Mouse (Mus musculus) retina, postnatal 1 day (tissue): ENCODE results near the gene Tubb3.
"Not testable (repeated sequence)": the region's sequence is repeated elsewhere in the genome, so short reads cannot be mapped to it uniquely, and the experiment has no call there.

Experiments used
- DNase-seq: peaks from one replicate; pipeline ENCODE4 v3.0.0-alpha.2; 2012

The Tubb3 gene

GRCm38 (mm10) chr8:123414255-123414654, 3.0 kb downstream of the Tubb3 start:
- DNase-seq: no peak

- not testable (repeated sequence) for DNase-seq
Measured at GRCm38 (mm10) chr8:123414997-123415696, 3.9 kb downstream of the Tubb3 start.

- peak; percentile 53 for DNase-seq
Measured at GRCm38 (mm10) chr8:123415967-123416943, 5.0 kb downstream of the Tubb3 start.

DNA sequence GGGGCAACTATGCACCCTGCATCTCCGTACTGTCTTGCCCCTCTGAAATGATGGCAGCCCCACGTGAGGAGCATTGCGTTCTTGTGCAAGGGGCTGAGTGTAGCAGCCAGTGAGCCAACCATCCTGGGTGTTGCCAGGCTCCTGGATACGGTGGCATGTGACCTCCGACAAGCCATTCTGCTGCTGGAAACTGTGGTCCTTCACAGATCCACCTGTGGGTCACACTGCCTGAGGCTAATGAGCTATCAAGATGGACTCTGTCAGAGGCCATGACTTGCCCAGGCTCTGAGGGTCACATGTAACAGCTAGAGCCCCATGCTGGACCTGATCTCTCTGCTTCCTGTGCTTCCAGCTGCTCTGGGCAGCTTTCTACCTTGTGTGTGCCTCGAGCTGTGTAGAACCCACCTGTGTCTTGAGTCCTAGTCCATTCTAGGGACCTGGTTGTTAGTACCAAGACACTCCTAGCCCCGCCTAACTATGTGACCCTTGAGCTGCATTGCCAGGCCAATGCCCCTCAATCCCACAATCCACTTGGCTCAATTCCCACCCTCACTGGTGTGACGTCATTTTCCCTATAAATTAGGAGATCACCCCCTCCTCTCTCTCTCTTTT, 5.8 kb downstream of the Tubb3 start:
- DNase-seq: no peak

DNA sequence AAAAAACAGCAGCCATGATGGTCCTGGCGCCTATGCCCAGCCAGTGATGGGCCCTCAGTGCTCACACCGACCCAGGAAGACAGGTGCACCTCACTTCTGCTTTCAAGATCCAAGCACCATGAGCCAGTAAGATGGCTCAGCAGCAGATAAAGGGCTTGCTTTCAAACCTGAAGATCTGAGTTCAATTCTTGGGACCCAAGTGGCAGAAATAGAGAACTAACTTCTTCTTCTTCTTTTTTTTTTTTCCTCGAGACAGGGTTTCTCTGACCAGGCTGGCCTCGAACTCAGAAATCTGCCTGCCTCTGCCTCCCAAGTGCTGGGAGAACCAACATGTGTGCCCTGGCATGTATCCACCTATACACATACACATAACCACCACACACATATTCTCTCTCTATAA, 8.5 kb downstream of the Tubb3 start:
- DNase-seq: no peak

DNA sequence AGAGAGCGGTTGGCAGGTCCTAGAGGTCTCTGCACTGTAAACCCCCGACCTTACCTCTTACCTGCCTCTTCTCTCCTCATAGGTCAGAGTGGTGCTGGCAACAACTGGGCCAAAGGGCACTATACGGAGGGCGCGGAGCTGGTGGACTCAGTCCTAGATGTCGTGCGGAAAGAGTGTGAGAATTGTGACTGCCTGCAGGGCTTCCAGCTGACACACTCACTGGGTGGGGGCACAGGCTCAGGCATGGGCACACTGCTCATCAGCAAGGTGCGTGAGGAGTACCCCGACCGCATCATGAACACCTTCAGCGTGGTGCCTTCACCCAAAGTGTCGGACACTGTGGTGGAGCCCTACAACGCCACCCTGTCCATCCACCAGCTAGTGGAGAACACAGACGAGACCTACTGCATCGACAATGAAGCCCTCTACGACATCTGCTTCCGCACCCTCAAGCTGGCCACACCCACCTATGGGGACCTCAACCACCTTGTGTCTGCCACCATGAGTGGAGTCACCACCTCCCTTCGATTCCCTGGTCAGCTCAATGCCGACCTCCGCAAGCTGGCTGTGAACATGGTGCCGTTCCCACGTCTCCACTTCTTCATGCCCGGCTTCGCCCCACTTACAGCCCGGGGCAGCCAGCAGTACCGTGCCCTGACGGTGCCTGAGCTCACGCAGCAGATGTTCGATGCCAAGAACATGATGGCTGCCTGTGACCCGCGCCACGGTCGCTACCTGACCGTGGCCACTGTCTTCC, 9.5 kb downstream of the Tubb3 start:
- no peak for DNase-seq

- DNase-seq: no peak
Measured at GRCm38 (mm10) chr8:123421325-123421724, 10.1 kb downstream of the Tubb3 start.

GRCm38 (mm10) chr8:123422056-123422780, 11.0 kb downstream of the Tubb3 start:
- DNase-seq: peak; percentile 85

- DNase-seq: no peak
Measured at GRCm38 (mm10) chr8:123422781-123423159, 11.5 kb downstream of the Tubb3 start.

DNA sequence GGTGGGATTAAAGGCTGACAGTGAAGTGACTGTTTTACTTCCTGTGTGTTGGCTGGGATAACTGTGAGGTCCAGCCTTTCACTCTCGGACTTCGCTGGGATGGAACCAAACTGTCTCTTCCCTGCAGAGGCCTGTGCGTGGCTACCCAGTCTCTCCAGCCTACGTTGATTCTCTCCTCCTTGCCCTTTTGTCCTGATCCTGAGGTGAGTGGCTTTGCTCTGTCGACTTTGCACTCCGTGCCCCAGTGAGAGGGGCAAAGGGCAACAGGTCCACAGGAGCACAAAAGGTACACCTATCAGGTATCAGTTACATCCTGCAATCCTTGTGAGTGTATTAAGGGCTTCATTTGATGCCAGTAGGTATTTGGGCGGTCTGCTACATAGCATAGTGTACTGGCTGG, 12.2 kb downstream of the Tubb3 start, which contains the start of gene Def8:
Gene Def8 (plus strand): TSS at position 87 of the 400 bp plus-strand sequence.
- DNase-seq: no peak

DNA sequence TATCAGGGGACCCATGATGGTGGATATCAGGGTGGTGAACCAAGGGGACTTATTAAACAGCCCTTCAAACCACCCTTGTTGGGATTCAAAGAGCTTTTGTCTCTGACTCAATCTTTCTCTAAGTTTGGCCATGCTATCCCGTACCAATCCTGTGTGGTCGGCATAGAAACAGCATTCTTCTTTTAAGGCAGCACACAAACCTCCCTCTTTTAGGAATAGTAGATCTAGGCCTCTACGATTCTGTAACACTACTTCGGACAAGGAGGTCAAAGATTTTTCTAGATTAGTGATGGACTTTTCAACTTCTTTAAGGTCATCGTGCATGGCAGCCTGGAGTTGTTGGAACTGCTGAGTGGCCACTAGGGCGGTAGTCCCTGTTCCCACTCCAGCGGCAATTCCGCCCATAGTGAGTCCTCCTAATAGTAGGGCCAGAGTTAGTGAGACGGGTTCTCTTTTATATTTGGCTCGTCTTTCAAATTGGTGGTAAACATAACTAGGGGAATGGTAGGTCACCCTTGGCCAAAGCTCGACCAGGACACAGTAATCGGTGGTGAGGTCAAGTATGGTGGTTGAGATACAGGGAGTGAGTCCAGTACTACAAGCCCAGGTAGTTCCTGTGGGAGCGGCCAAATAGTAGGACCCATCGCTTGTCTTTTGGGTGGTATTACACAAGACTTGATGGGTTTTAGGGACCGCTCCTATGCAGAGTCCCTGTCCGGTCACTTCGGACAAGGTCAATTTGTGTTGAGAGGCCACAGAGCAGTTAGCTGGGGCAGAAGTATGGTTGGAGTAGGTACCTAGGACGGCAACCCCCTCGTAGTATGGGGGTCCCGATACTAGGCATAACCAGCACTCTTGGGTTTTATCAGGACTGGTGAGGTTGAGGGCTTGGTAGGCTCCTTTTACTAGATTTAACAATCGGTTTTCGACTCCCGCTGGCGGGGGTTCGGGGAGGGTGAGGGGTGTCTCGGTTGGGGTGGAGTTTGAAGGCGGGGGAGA, 15.6 kb downstream of the Tubb3 start:
- DNase-seq: no peak

DNA sequence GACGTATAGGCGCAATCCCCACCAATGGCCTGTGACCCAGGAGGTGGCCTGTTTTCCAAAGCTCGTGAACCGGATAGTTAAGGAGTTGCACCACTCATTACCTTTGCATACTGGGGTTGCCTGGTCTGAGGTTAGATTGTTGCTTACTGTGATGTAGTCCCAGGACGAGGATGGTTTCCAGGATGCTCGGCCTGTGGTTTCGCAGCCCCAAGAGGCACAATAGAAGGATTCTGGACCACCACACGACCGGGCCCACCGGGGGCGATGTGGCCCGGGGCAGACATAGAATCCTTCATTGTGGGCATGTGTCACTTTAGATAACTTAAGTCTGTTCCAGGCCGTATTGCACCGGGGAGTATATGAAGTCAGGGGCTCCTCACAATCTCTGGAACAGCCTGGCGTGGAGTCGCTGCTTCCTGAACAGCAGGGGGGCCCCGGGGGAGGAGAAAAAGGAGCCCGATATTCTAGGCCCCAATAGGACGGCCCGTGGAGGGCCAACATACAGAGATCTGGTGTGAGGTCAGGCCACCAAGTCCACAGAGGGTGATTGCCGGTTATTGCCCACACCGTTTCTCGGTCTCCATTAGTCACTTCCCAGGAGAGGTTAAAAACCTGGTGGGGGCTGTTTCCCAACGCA, 16.5 kb downstream of the Tubb3 start:
- no peak for DNase-seq

GRCm38 (mm10) chr8:123428343-123428893, 17.2 kb downstream of the Tubb3 start:
- DNase-seq: no peak

DNA sequence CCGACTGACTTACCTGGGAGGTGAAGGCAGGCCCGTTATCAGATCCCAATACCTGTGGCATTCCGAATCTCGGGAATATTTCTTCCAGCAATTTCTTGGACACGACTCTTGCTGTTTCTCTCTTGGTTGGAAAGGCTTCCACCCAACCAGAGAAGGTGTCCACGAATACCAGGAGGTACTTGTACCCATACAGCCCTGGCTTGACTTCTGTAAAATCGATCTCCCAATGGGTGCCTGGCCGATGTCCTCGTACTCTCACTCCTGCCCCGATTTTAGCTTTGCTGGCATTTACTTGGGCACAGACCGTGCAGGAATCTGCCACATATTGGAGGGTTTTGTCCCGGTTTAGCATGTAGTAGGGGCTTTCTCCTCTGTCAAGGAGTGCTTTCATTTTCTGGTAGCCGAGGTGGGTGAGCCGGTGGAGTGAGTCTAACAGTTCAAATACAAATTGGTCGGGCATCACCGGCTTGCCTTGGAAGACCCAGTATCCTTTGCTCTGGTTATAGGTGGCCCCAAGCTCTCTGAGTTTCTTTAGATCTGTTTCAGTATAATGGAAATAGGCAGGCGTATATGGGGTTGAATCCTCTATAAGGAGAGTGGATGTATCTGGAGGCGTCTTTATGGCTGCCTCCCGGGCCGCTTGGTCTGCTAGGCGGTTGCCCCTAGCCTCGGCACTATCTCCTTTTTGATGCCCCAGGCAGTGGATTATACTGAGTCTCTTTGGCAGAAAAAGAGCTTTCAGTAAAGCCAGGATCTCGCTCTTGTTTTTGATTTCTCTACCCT, 17.9 kb downstream of the Tubb3 start:
- DNase-seq: no peak

DNA sequence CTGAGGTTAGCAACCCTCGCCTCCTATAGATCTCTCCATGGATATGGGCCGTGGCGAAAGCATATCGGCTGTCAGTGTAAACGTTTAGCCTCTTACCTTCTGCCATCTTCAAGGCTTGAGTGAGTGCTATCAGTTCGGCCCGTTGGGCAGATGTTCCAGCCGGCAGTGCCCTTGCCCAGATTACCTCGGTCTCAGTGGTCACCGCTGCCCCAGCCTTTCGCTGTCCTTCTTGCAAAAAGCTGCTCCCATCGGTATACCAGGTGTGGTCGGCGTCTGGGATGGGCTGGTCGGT, 18.4 kb downstream of the Tubb3 start:
- DNase-seq: not testable (repeated sequence)

- DNase-seq: not testable (repeated sequence)
Measured at GRCm38 (mm10) chr8:123430936-123431335, 19.7 kb downstream of the Tubb3 start.

- DNase-seq: no peak
Measured at GRCm38 (mm10) chr8:123431616-123432365, 20.6 kb downstream of the Tubb3 start.

- DNase-seq: no peak
Measured at GRCm38 (mm10) chr8:123432381-123432780, 21.2 kb downstream of the Tubb3 start.
